Mouse (Mus musculus) bone marrow macrophage, adult 2 months (primary cell): ENCODE measurements around the gene Rapgef4.

Experiments used
- CTCF ChIP-seq: IDR thresholded peaks from 2 replicates; pipeline ENCODE4 v1.5.1; 2012; ENCODE audit warnings: low read depth, mild to moderate bottlenecking, low read length, moderate library complexity
- POLR2A ChIP-seq: IDR thresholded peaks from 2 replicates; pipeline ENCODE4 v1.6.1; 2012; ENCODE audit warnings: mild to moderate bottlenecking, low read depth, low read length, borderline replicate concordance

GRCm38 (mm10) chr2:71951212-71951611 is 29.8 kb upstream of the Rapgef4 start:
- TF ChIP-seq CTCF, result no peak
- no peak for TF ChIP-seq POLR2A
